ENCODE assay signal across 10 mouse cellular contexts in genomic region chr1:78864351-78864750, GRCm38 (mm10). TPM values are rescaled to one million over a fixed set of nuclear protein-coding genes. Genes with fewer than 3 reads are reported as not detected.
DNase-seq lines count a peak whose midpoint lies in the region; ATAC-seq and TF ChIP-seq lines count a peak whose summit lies in the region.
"Had no signal": no experiment of that assay in that cellular context is flagged by ENCODE, and none has a peak within 500 bp of the region (broad histone marks: within the 10 kb centered on the region; RNA-seq: fewer than 3 reads in every experiment).

No protein-coding gene starts in this region.

- no peak for TF ChIP-seq CTCF in layer of hippocampus, adult 2 months (conservative IDR thresholded peaks at IDR 0.05)

- H3K4me3 ChIP-seq in heart, embryonic 10.5 days, result no peak overlapping the region
- no peak overlapping the region for H3K4me3 ChIP-seq in layer of hippocampus, adult 2 months

- 67% methylated on average over 6 of the region's 6 CpGs for WGBS in heart, embryonic 10.5 days

- no peaks in the 10 kb centered on the region for H3K9me3 ChIP-seq in heart, embryonic 10.5 days

- peak; percentile 55 to 84 for DNase-seq in adrenal gland, adult (ENCODE audit: inconsistent age in 2 of 2, low spot score in 1 of 2)
- no peak for DNase-seq in adrenal gland, postnatal 4 days (ENCODE audit: low spot score in 2 of 2)
- peak; percentile 63 for DNase-seq in adrenal gland, adult 2 months
- DNase-seq in heart, embryonic 10.5 days (ENCODE audit: low spot score), result no peak
- DNase-seq in kidney, postnatal 14 days, result peak; percentile 63
- DNase-seq in layer of hippocampus, adult 2 months (ENCODE audit: low spot score in 2 of 2), result no peak
- no peak for DNase-seq in layer of hippocampus, adult 9-11 months

- H3K27ac ChIP-seq in heart, embryonic 10.5 days, result 0 out of 2 replicates have a peak overlapping the region, but pooled peaks have one; percentile 10
- no peak overlapping the region for H3K27ac ChIP-seq in layer of hippocampus, adult 2 months

- no peaks in the 10 kb centered on the region for H3K36me3 ChIP-seq in heart, embryonic 10.5 days

- ATAC-seq in granulocyte monocyte progenitor cell, adult 5-6 weeks (replicated peaks; ENCODE audit: poor library complexity, severe bottlenecking), result no peak
- ATAC-seq: intestine, postnatal 0 days had no signal

- no peaks in the 10 kb centered on the region for H3K27me3 ChIP-seq in heart, embryonic 10.5 days (ENCODE audit: insufficient read depth, poor library complexity, severe bottlenecking)

- H3K4me1 ChIP-seq in heart, embryonic 10.5 days, result 0 out of 2 replicates have a peak, but pooled peaks cover 5% of the 10 kb centered on the region

RNA-seq across cellular contexts. Expression of gene Kcne4, which starts 47.8 kb away (rescaled TPM):
- 1 to 10 TPM; 6.9 to 7.7 TPM for total RNA-seq in adrenal gland, postnatal 4 days (2021)
- total RNA-seq in adrenal gland, adult 2 months (2021), result 1 to 10 TPM; 3.2 to 8.2 TPM
- 0.98 TPM in 2 replicates for polyA plus RNA-seq in adrenal gland, adult 2 months (2012; rRNA removed)
- polyA plus RNA-seq in heart, embryonic 10.5 days (2016; fragmentation: Nextera tagmentation; extraction: Ambion mirVana), result 0.16 TPM in 1 of 2 replicates, not detected in the other
- not detected in 2 replicates for total RNA-seq in granulocyte monocyte progenitor cell, adult 5-6 weeks (2014; fragmentation: Nextera tagmentation)
- not detected in 2 replicates for total RNA-seq in granulocyte monocyte progenitor cell, adult 5-6 weeks (2017)
- under 1 TPM; 0.44 to 0.83 TPM for total RNA-seq in layer of hippocampus, adult 2 months (2021)
- total RNA-seq: megakaryocyte-erythroid progenitor cell, adult 5-6 weeks had no signal

Comparison
In these comparisons a context has a peak if more than half of its experiments do, and no peak if none do; other contexts are left out.
1. DNase-seq: peak in adrenal gland, adult (2 of 2), adrenal gland, adult 2 months (single experiment) and kidney, postnatal 14 days (single experiment); none in adrenal gland, postnatal 4 days (0 of 2), heart, embryonic 10.5 days (single experiment), layer of hippocampus, adult 2 months (0 of 2) and layer of hippocampus, adult 9-11 months (single experiment).